Mouse (Mus musculus) liver, postnatal 0 days (tissue): ENCODE results near the gene Csnk2a2.

ENCODE experiments used
- CTCF ChIP-seq: sonication (generic); IDR thresholded peaks from 2 replicates; pipeline ENCODE4 v1.5.1; 2016; ENCODE audit warnings: antibody characterized with exemption, low read depth
- EP300 ChIP-seq: IDR thresholded peaks from 2 replicates; pipeline ENCODE4 v1.6.1; 2016; ENCODE audit warnings: antibody characterized with exemption, low read depth, mild to moderate bottlenecking

DNA sequence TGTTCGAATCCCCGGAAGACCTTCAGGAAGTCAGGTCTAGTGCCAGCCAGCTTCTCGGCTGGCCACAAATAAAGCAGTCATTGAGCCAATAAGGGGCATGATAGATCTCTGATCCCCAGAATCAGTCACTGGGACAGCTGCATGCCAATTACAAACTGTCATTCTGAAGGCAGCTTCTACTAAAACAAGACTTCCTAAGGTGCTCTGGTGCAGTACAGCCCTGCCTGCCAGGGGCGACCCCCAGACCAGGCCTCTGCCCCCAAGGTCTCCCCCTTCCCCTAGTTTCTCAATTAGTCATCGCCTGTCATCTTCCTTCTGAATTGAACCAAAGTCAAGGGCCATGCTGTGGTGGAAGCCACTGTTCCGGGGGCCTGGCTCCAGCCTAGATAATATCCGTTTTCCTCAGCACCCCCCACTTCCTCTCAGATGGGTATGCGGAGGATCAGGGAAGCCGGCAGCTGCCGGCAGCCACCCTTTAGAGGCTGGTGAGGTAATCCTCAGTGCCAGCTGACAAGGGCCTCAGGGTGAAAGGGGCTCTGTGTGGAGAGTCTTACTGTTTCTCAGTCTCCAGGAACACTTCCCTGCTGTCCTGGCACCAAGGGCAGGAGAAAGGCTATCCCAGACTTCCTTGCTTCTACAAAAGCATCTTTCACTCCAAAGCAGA, 78.4 kb downstream of the Csnk2a2 start:
- TF ChIP-seq EP300: no peak
- no peak for TF ChIP-seq CTCF
